Mouse (Mus musculus) lung, postnatal 0 days (tissue): ENCODE data around the gene Nelfb.
"Not testable (repeated sequence)": the region's sequence is repeated elsewhere in the genome, so short reads cannot be mapped to it uniquely, and the experiment has no call there.

Source experiments
- CTCF ChIP-seq: IDR thresholded peaks from 2 replicates; pipeline ENCODE4 v1.5.1; 2016; ENCODE audit warnings: antibody characterized with exemption, mild to moderate bottlenecking
- EP300 ChIP-seq: IDR thresholded peaks from 2 replicates; pipeline ENCODE4 v1.6.1; 2016; ENCODE audit warnings: antibody characterized with exemption, mild to moderate bottlenecking, control low read depth

GRCm38 (mm10) chr2:25256443-25257109 is 45.3 kb upstream of the Nelfb start:
- not testable (repeated sequence) for TF ChIP-seq EP300
- TF ChIP-seq CTCF = peak; percentile 61
